Mouse (Mus musculus): ENCODE results near the gene Rin1.

DNA sequence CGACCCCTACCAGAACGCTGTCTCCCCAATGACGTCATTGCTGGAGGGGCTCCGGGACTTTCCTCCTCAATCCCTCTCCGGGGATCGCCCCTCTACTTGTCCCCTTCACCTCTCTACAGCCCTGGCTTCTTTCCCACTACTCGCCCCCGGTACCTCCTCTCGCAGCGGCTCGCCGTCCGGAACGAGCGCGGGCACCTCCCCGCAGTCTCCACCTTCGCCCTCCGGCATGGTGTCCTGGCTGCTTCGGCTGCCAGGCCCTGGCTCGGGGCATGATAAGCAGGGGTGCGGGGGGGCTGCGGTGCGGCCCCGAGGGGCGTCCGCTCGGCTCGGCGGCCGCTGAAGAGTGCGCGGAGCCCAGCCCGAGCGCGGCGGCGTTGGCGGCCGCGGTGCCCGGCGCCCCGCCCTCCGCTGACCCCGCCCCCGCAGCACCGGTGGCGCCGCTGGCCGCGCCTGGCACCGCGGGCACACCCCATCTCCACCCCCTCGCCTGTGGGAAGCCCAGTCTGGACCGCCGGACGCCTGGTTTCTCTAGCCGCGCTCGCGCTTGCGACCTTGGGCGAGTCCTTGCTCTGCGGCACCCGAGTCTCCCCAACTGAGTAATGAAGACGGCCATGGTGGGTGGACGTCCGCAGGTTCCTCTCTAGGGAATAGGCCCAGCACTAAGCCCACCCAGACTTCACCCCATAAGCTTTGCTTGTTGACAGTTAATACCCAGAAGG lies 35.0 kb downstream of the Rin1 start, which contains the start of gene Tmem151a:
- TF ChIP-seq CTCF (IDR thresholded peaks at IDR 0.05; ENCODE audit: low read depth, low read length) (no peak), POLR2A (IDR thresholded peaks at IDR 0.05; ENCODE audit: borderline replicate concordance, low read depth, low read length) (no peak)
